Mouse (Mus musculus) hematopoietic stem cell, adult 5-6 weeks (primary cell): ENCODE results near the gene Ppp6r3. TPM values are rescaled to one million over a fixed set of nuclear protein-coding genes. Genes with fewer than 3 reads are reported as not detected.
"Not testable (repeated sequence)": the region's sequence is repeated elsewhere in the genome, so short reads cannot be mapped to it uniquely, and the experiment has no call there.

ENCODE experiments used
- ATAC-seq, 2 experiments: fragments of 125-278 bp in 1 of 2; replicated peaks in 1 of 2; 2 replicates each; pipeline ENCODE4 v1.8.0; 2016 to 2017; ENCODE audit warnings: inconsistent platforms in 2 of 2, mild to moderate bottlenecking in 2 of 2, moderate number of reproducible peaks in 2 of 2, low read depth in 1 of 2, moderate TSS enrichment in 1 of 2; ENCODE audit not compliant: low FRiP score in 2 of 2, poor library complexity in 2 of 2, severe bottlenecking in 2 of 2, insufficient read depth in 1 of 2, low TSS enrichment in 1 of 2
- total RNA-seq: library from RNA; stranded (forward); fragments of 172-1452, 232-1000 nt; gene quantifications from 2 replicates; pipeline ENCODE4 v1.2.3, GENCODE M21; 2017

Gene Ppp6r3
- total RNA-seq, 1 experiment from 2014 or later: 119 TPM

GRCm38 (mm10) chr19:3540254-3540653 is 35.3 kb downstream of the Ppp6r3 start:
- ATAC-seq: no peak; a peak in 1 of 4 replicates

GRCm38 (mm10) chr19:3539456-3539855 is 36.1 kb downstream of the Ppp6r3 start:
- ATAC-seq: no peak

- peak; percentile 37 to 48; a peak in 1 of 4 replicates for ATAC-seq
Observed at GRCm38 (mm10) chr19:3537658-3538057, 37.9 kb downstream of the Ppp6r3 start.

- ATAC-seq: no peak
Observed at GRCm38 (mm10) chr19:3534945-3535344, 40.6 kb downstream of the Ppp6r3 start.

GRCm38 (mm10) chr19:3533266-3533966 is 42.1 kb downstream of the Ppp6r3 start:
- ATAC-seq: not testable (repeated sequence)

- no peak for ATAC-seq
Observed at GRCm38 (mm10) chr19:3532717-3533260, 42.8 kb downstream of the Ppp6r3 start.

GRCm38 (mm10) chr19:3529781-3530180 is 45.8 kb downstream of the Ppp6r3 start:
- no peak for ATAC-seq

GRCm38 (mm10) chr19:3528646-3529045 is 46.9 kb downstream of the Ppp6r3 start:
- no peak for ATAC-seq

- no peak for ATAC-seq
Observed at GRCm38 (mm10) chr19:3527531-3527930, 48.0 kb downstream of the Ppp6r3 start.

GRCm38 (mm10) chr19:3519471-3520169 is 55.9 kb downstream of the Ppp6r3 start:
- no peak for ATAC-seq

- ATAC-seq: no peak
Observed at GRCm38 (mm10) chr19:3497216-3497615, 78.3 kb downstream of the Ppp6r3 start.

GRCm38 (mm10) chr19:3489826-3490225 is 85.7 kb downstream of the Ppp6r3 start:
- ATAC-seq: no peak

GRCm38 (mm10) chr19:3482831-3483230 is 92.7 kb downstream of the Ppp6r3 start:
- no peak for ATAC-seq

- no peak for ATAC-seq
Observed at GRCm38 (mm10) chr19:3480101-3480500, 95.4 kb downstream of the Ppp6r3 start.

GRCm38 (mm10) chr19:3476996-3477395 is 98.6 kb downstream of the Ppp6r3 start:
- no peak for ATAC-seq

GRCm38 (mm10) chr19:3471218-3471617 is 104.3 kb downstream of the Ppp6r3 start:
- peak; percentile 59 to 69; a peak in 3 of 4 replicates for ATAC-seq

- ATAC-seq: no peak
Observed at GRCm38 (mm10) chr19:3467574-3467973, 108.0 kb downstream of the Ppp6r3 start.

- no peak for ATAC-seq
Observed at GRCm38 (mm10) chr19:3459986-3460385, 115.6 kb downstream of the Ppp6r3 start.
